Mouse (Mus musculus): ENCODE results near the gene Plxnd1. TPM values are rescaled to one million over a fixed set of nuclear protein-coding genes. Genes with fewer than 3 reads are reported as not detected.

Gene Plxnd1
- polyA plus RNA-seq, 1 experiment, result 0.11 TPM

DNA sequence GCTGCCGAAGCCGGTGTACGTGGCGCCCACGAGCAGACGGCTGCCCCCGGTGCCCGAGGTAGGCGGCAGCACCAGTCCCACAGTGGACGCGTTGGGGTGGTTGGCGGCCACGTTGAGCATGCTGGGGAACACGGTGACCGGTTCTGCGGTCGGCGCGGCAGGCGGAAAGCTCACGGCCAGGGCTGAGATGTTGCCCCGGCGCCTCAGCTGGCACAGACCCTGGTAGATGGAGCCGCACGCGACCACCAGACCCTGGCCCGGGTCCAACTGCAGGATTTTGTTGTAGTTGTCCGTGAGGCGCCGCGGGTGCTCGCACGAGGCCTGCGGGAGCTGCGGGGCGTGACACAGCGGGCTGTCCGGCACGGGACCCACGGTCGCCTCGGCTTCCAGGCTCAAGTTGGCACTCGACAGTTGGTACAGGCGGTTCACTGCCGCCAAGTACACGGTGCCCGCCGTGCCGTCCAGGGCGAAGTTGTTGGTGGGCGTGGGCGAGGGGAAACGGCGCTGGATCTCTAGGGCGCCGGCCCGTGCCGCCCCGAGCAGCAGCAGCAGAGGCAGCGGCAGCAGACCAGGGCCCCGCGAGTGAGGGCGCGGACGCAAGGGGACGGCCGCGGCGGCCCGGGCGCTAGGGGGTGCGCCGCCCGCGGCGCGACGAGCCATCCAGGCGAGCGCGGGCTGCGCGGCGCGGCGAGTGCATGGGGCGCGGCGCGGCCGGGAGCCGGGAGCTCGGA, 494 bp downstream of the Plxnd1 start:
- Histone ChIP-seq H3K4me3 (replicated peaks) (peak overlapping the region; percentile 63), H3K9me3 (ENCODE audit: control insufficient read depth, low read length) (peaks cover 11% of the 10 kb centered on the region; the same call in 1 of the 2 replicates), H3K27me3 (ENCODE audit: control insufficient read depth) (peaks cover 79% of the 10 kb centered on the region), H3K4me1 (ENCODE audit: control insufficient read depth) (peaks cover 30% of the 10 kb centered on the region), H3K36me3 (ENCODE audit: control insufficient read depth) (no peaks in the 10 kb centered on the region)
- TF ChIP-seq GATA1 (IDR thresholded peaks at IDR 0.05; ENCODE audit: low read length) (no peak), TAL1 (IDR thresholded peaks at IDR 0.05; ENCODE audit: low read length) (no peak)

DNA sequence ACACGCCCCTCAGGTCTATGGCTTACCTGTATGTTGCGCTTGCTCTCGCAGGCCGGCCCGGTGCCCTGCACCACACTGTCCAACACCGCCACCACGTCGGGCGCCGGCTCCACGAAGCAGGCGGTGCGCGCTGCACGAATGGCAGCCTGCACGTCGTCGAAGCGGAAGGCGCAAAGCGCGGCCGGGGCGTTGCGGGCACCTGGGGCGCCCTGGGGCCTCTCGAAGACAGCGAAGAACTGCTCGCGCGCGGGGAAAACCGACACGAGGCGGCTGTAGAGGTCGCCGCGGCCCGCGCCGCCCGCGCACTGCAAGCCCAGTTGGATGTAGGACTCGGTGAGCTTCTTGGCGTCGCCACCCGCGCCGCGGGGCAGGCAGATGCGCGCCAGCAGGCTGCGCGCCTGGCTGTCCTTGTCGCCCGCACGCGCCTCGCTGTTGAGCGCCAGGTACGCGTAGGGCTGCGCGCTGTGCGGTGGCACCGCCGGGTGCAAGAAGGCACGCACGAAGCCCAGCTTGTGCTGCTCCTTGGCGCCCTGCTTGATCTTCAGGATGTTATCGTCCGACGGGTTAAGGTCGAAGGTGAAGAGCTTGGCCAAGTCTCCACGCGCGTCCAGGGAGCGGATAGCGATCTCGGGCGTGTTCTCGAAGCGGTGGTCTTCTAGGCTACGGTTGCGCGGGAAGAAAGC, 1.2 kb downstream of the Plxnd1 start:
- no peak for TF ChIP-seq TAL1 (IDR thresholded peaks at IDR 0.05; ENCODE audit: low read length)
- no peak for TF ChIP-seq GATA1 (IDR thresholded peaks at IDR 0.05; ENCODE audit: low read length)
- Histone ChIP-seq H3K4me1 (ENCODE audit: control insufficient read depth) (peaks cover 28% of the 10 kb centered on the region), H3K4me3 (replicated peaks) (peak overlapping the region; percentile 63), H3K27me3 (ENCODE audit: control insufficient read depth) (peaks cover 79% of the 10 kb centered on the region), H3K36me3 (ENCODE audit: control insufficient read depth) (no peaks in the 10 kb centered on the region), H3K9me3 (ENCODE audit: control insufficient read depth, low read length) (peaks cover 11% of the 10 kb centered on the region; the same call in 1 of the 2 replicates)

DNA sequence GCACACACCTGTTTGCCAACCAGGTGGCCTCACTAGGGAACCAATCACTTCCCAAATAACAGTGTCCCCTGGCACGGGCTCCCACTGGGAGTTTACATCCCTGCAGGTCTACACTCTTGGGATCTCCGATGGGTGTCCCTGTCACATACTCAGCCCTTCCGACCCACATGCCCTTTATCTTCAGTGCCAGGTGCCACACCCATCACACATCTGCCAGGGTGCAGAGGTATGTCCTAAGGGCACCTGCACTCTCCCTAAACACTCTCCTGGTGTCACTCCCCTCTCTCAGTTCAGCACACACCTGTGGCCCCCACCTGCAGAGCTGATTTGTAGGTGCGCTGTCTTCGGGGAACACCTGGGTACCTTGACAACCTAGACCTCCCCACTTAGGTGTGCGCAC, 1.8 kb downstream of the Plxnd1 start:
- Histone ChIP-seq H3K4me3 (replicated peaks) (peak overlapping the region; percentile 63), H3K27me3 (ENCODE audit: control insufficient read depth) (peaks cover 76% of the 10 kb centered on the region), H3K36me3 (ENCODE audit: control insufficient read depth) (no peaks in the 10 kb centered on the region), H3K9me3 (ENCODE audit: control insufficient read depth, low read length) (peaks cover 11% of the 10 kb centered on the region; the same call in 1 of the 2 replicates), H3K4me1 (ENCODE audit: control insufficient read depth) (peaks cover 28% of the 10 kb centered on the region)
- TF ChIP-seq TAL1 (IDR thresholded peaks at IDR 0.05; ENCODE audit: low read length) (no peak), GATA1 (IDR thresholded peaks at IDR 0.05; ENCODE audit: low read length) (no peak)

DNA sequence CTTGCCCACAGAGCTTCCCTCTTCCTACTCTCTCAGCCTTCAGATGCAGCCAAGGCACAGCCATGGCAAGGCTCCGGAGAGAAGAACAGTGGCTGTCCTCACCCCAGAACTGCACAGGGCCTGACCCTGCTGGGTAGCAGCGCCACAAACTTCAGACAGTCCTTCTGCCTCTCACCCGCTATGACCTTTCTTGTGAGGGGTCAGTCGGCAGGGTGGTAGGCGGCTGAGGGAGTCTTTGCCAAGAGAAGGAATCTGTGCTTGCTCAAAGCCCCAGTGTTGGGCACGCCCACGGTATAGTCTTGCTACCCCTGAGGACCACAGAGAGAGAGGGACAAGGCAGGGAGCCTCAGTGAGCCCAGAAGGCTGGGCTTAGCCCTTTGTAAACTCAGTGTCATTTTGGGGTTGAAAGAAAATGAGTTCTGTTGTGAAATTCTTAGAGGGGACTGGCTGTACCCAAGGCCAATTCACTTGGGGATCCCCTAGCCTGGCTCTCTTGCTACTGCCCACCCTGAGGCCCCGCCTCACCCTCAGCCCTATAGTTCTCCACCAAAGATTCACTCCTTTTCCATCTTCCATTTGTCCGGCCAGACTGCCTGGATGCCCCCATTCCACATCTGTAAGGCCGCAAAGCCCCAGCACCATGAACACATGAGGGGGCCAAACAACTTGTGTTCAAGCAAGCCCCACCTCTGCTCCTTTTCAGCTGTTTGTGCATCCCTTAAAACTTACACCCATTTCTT, 2.8 kb downstream of the Plxnd1 start:
- Histone ChIP-seq H3K27me3 (ENCODE audit: control insufficient read depth) (peaks cover 71% of the 10 kb centered on the region), H3K4me3 (replicated peaks) (peak overlapping the region; percentile 31), H3K4me1 (ENCODE audit: control insufficient read depth) (peaks cover 28% of the 10 kb centered on the region), H3K36me3 (ENCODE audit: control insufficient read depth) (no peaks in the 10 kb centered on the region), H3K9me3 (ENCODE audit: control insufficient read depth, low read length) (peaks cover 11% of the 10 kb centered on the region; the same call in 1 of the 2 replicates)
- TF ChIP-seq GATA1 (IDR thresholded peaks at IDR 0.05; ENCODE audit: low read length), result no peak
- TF ChIP-seq TAL1 (IDR thresholded peaks at IDR 0.05; ENCODE audit: low read length), result no peak

DNA sequence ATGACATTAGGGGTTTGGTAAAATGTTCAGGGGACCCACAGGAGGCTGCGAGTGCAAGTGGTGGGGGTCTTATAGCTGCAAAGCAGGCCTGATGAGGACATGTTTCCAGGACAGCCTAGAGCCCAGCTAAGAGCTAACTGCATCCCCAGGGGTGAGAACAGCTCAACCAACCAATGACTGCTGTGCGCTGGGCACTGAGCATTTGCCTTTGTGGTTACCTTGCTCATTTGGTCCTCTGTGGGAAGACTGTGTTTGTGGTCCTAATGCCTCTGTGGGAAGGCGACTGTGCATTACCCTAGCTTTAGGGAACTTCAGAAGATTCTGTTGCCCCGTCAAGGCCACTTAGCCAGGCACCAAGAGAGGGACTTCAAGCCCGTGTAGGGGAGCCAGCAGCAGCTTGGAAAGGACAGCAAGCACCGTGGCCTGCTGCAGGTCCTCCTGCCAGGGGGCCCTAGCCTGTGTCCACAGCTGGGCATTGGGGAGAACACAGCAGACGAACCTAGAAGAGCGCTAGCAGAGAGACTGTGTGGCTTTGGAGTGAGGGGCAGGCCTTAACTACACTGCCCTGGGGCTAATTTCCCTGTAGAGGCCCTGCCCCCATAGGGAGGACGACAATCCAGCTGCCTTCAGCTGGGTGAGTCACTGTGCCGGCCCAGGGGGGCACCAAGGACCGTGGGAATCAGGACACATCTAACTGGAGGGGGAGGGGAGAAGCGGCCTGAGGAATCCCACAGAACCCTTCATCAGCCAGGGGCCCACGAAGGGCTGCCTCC, 3.5 kb downstream of the Plxnd1 start:
- Histone ChIP-seq H3K27me3 (ENCODE audit: control insufficient read depth) (peaks cover 63% of the 10 kb centered on the region), H3K9me3 (ENCODE audit: control insufficient read depth, low read length) (peaks cover 11% of the 10 kb centered on the region; the same call in 1 of the 2 replicates), H3K36me3 (ENCODE audit: control insufficient read depth) (no peaks in the 10 kb centered on the region), H3K4me3 (replicated peaks) (peak overlapping the region; percentile 31), H3K4me1 (ENCODE audit: control insufficient read depth) (peaks cover 28% of the 10 kb centered on the region)
- no peak for TF ChIP-seq TAL1 (IDR thresholded peaks at IDR 0.05; ENCODE audit: low read length)
- no peak for TF ChIP-seq GATA1 (IDR thresholded peaks at IDR 0.05; ENCODE audit: low read length)

DNA sequence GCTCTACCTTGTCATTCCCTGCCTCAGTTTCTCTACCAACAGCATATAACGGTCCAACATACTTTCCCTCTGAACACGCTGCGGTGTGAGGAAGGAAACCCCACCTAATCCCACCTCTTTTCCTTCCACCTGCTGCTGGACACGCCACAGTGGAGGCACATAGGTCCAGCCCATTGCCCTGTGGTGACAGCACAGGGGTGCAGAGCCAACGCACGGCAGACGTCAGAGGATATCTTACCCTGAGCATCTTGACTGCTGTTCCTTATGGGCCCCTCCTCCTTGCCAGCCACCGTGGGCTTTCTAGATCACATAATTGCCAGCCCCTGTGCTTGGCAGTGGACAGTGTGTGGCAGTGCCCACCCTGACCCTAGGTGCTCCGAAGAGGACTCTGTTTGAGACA, 4.3 kb downstream of the Plxnd1 start:
- no peaks in the 10 kb centered on the region for H3K36me3 ChIP-seq (ENCODE audit: control insufficient read depth)
- peaks cover 22% of the 10 kb centered on the region for H3K4me1 ChIP-seq (ENCODE audit: control insufficient read depth)
- H3K9me3 ChIP-seq (ENCODE audit: control insufficient read depth, low read length), result peaks cover 11% of the 10 kb centered on the region; the same call in 1 of the 2 replicates
- no peak overlapping the region for H3K4me3 ChIP-seq (replicated peaks)
- TF ChIP-seq TAL1 (IDR thresholded peaks at IDR 0.05; ENCODE audit: low read length), result no peak
- no peak for TF ChIP-seq GATA1 (IDR thresholded peaks at IDR 0.05; ENCODE audit: low read length)
- H3K27me3 ChIP-seq (ENCODE audit: control insufficient read depth), result peaks cover 55% of the 10 kb centered on the region

DNA sequence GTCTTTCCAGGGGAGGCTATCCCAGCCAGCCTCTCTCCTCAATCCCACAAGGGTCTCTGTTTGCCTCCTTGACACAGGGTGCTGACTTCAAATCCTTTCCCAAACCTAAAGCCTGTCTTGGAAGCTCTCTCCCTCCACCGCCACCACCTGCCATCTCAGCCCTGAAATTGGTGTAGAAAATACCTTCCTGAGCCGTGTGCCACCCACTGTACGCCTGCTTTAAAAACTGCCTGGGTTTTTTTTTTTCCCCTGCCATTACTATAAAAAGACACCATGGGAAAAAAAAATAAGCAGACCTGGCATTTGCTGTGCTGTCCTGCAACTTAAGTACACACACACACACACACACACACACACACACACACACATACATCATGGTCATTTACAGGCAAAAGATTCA, 4.7 kb downstream of the Plxnd1 start:
- no peak overlapping the region for H3K4me3 ChIP-seq (replicated peaks)
- no peaks in the 10 kb centered on the region for H3K36me3 ChIP-seq (ENCODE audit: control insufficient read depth)
- H3K4me1 ChIP-seq (ENCODE audit: control insufficient read depth), result peaks cover 20% of the 10 kb centered on the region
- no peak for TF ChIP-seq TAL1 (IDR thresholded peaks at IDR 0.05; ENCODE audit: low read length)
- no peak for TF ChIP-seq GATA1 (IDR thresholded peaks at IDR 0.05; ENCODE audit: low read length)
- peaks cover 52% of the 10 kb centered on the region for H3K27me3 ChIP-seq (ENCODE audit: control insufficient read depth)
- H3K9me3 ChIP-seq (ENCODE audit: control insufficient read depth, low read length), result peaks cover 11% of the 10 kb centered on the region; the same call in 1 of the 2 replicates

DNA sequence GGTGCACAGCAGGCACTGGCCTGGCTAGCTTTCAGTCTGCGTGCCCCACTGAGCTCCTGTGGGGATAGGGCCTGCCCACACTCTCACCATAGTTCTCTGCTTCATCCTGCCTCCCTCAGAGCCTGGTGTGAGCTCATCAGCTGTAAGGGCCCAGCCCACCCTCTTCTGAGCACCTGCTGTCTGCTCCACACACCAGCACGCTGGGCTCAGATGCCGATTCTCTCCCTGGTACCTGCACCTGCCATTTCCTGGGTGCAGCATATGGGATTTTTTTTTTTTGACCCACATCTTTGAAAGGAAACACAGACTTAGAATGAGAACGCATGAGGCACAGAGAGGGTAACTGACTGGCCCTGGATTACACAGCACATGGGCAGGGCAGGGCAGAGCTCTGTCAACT, 5.2 kb downstream of the Plxnd1 start:
- peaks cover 17% of the 10 kb centered on the region for H3K4me1 ChIP-seq (ENCODE audit: control insufficient read depth)
- no peaks in the 10 kb centered on the region for H3K36me3 ChIP-seq (ENCODE audit: control insufficient read depth)
- no peak overlapping the region for H3K4me3 ChIP-seq (replicated peaks)
- peaks cover 48% of the 10 kb centered on the region for H3K27me3 ChIP-seq (ENCODE audit: control insufficient read depth)
- H3K9me3 ChIP-seq (ENCODE audit: control insufficient read depth, low read length), result peaks cover 9% of the 10 kb centered on the region; the same call in 1 of the 2 replicates
- TF ChIP-seq TAL1 (IDR thresholded peaks at IDR 0.05; ENCODE audit: low read length), result no peak
- no peak for TF ChIP-seq GATA1 (IDR thresholded peaks at IDR 0.05; ENCODE audit: low read length)
